Mouse (Mus musculus) CH12.LX (cell line): ENCODE measurements around the gene Pgls. TPM values are rescaled to one million over a fixed set of nuclear protein-coding genes. Genes with fewer than 3 reads are reported as not detected.
A peak's percentile ranks its signal among the peaks of the same experiment; 100 is the strongest.

Experiments
- DNase-seq: peaks from one replicate; pipeline ENCODE4 v3.0.0-alpha.2; 2013; ENCODE audit errors: extremely low read depth
- H3K27ac ChIP-seq: 2 replicates; pipeline ENCODE4 v1.5.1; 2012; ENCODE audit warnings: low read depth, mild to moderate bottlenecking, control low read depth, moderate library complexity; ENCODE audit not compliant: insufficient read depth
- H3K27me3 ChIP-seq: replicated peaks from 2 replicates; pipeline ENCODE3; 2012; ENCODE audit warnings: inconsistent platforms
- H3K36me3 ChIP-seq, 2 experiments: replicated peaks in 1 of 2; 2 replicates each; pipeline versions ENCODE3 to v1.6.1; 2012; ENCODE audit warnings: inconsistent platforms in 1 of 2, low read length in 1 of 2, mild to moderate bottlenecking in 1 of 2, mixed read lengths in 1 of 2, moderate library complexity in 1 of 2; ENCODE audit not compliant: control insufficient read depth in 1 of 2, insufficient read depth in 1 of 2
- H3K4me1 ChIP-seq, 2 experiments: 2 replicates each; pipeline ENCODE4 v1.6.1; 2012; ENCODE audit warnings: inconsistent platforms in 1 of 2, moderate library complexity in 1 of 2; ENCODE audit not compliant: insufficient read depth in 2 of 2, control insufficient read depth in 1 of 2
- H3K4me2 ChIP-seq: 2 replicates; pipeline ENCODE4 v1.6.1; 2012; ENCODE audit warnings: low read depth, mild to moderate bottlenecking, control low read depth; ENCODE audit not compliant: poor library complexity, insufficient read depth, severe bottlenecking
- H3K4me3 ChIP-seq, 3 experiments: fragments of 150-350 bp in 1 of 3; sonication (generic) in 1 of 3; replicated peaks in 1 of 3; 2 replicates each; pipeline versions ENCODE3 to v1.5.1; 2011 to 2012; ENCODE audit warnings: low read depth in 2 of 3, low read length in 2 of 3, mild to moderate bottlenecking in 2 of 3, moderate library complexity in 2 of 3, control low read depth in 1 of 3, improper control_type of control experiment in 1 of 3, inconsistent platforms in 1 of 3, mixed read lengths in 1 of 3; ENCODE audit not compliant: poor library complexity in 1 of 3
- H3K79me2 ChIP-seq: replicated peaks from 2 replicates; pipeline ENCODE4 v1.6.1; 2012; ENCODE audit warnings: mild to moderate bottlenecking, moderate library complexity; ENCODE audit not compliant: control insufficient read depth, poor library complexity, insufficient read depth, severe bottlenecking; ENCODE audit errors: extremely low read depth
- H3K9ac ChIP-seq: 2 replicates; pipeline ENCODE4 v1.6.1; 2012; ENCODE audit warnings: low read depth, mild to moderate bottlenecking, control low read depth, moderate library complexity; ENCODE audit not compliant: insufficient read depth
- H3K9me3 ChIP-seq: replicated peaks from 2 replicates; pipeline ENCODE3; 2012; ENCODE audit warnings: low read length, inconsistent platforms, mixed read lengths
- CHD1 ChIP-seq: IDR thresholded peaks from 2 replicates; pipeline ENCODE4 v1.6.1; 2012; ENCODE audit warnings: low read depth, low read length, improper control_type of control experiment, inconsistent platforms
- CTCF ChIP-seq, 2 experiments: IDR thresholded peaks in 1 of 2; conservative IDR thresholded peaks in 1 of 2; 2 replicates each; pipeline ENCODE4 v1.5.1; 2011 to 2012; ENCODE audit warnings: low read depth in 2 of 2, low read length in 2 of 2, improper control_type of control experiment in 1 of 2, inconsistent platforms in 1 of 2, mild to moderate bottlenecking in 1 of 2, moderate library complexity in 1 of 2
- ELF1 ChIP-seq: IDR thresholded peaks from 2 replicates; pipeline ENCODE4 v1.6.1; 2014; ENCODE audit warnings: low read depth, mild to moderate bottlenecking, inconsistent platforms, low read length, improper control_type of control experiment
- EP300 ChIP-seq: IDR thresholded peaks from 2 replicates; pipeline ENCODE4 v1.6.1; 2011; ENCODE audit warnings: low read length, improper control_type of control experiment
- ETS1 ChIP-seq: conservative IDR thresholded peaks from 2 replicates; pipeline ENCODE4 v1.6.1; 2012; ENCODE audit warnings: low read depth, mild to moderate bottlenecking, inconsistent platforms, low read length, improper control_type of control experiment, moderate library complexity
- HCFC1 ChIP-seq: IDR thresholded peaks from 2 replicates; pipeline ENCODE4 v1.6.1; 2012; ENCODE audit warnings: low read depth, mild to moderate bottlenecking, inconsistent platforms, low read length, improper control_type of control experiment
- JUN ChIP-seq: IDR thresholded peaks from 2 replicates; pipeline ENCODE4 v1.6.1; 2011; ENCODE audit warnings: low read depth, mild to moderate bottlenecking, low read length, improper control_type of control experiment, moderate library complexity; ENCODE audit not compliant: insufficient read depth
- MAFK ChIP-seq: IDR thresholded peaks from 2 replicates; pipeline ENCODE4 v1.6.1; 2011; ENCODE audit warnings: low read length, improper control_type of control experiment; ENCODE audit not compliant: insufficient replicate concordance
- MAX ChIP-seq: IDR thresholded peaks from 2 replicates; pipeline ENCODE4 v1.6.1; 2011; ENCODE audit warnings: low read length, improper control_type of control experiment
- MAZ ChIP-seq: IDR thresholded peaks from 2 replicates; pipeline ENCODE4 v1.6.1; 2012; ENCODE audit warnings: low read depth, mild to moderate bottlenecking, inconsistent platforms, low read length, improper control_type of control experiment, moderate library complexity
- MEF2A ChIP-seq: IDR thresholded peaks from 2 replicates; pipeline ENCODE4 v1.6.1; 2014; ENCODE audit warnings: low read depth, mild to moderate bottlenecking, inconsistent platforms, low read length, improper control_type of control experiment, borderline replicate concordance
- MYC ChIP-seq: IDR thresholded peaks from 2 replicates; pipeline ENCODE4 v1.6.1; 2011; ENCODE audit warnings: low read depth, mild to moderate bottlenecking, improper control_type of control experiment, low read length
- POLR2A ChIP-seq: IDR thresholded peaks from 2 replicates; pipeline ENCODE4 v1.6.1; 2011; ENCODE audit warnings: low read depth, mild to moderate bottlenecking, improper control_type of control experiment, low read length
- POLR2AphosphoS2 ChIP-seq: IDR thresholded peaks from 2 replicates; pipeline ENCODE4 v1.6.1; 2011; ENCODE audit warnings: low read depth, low read length, improper control_type of control experiment
- RAD21 ChIP-seq: IDR thresholded peaks from 2 replicates; pipeline ENCODE4 v1.6.1; 2011; ENCODE audit warnings: low read depth, mild to moderate bottlenecking, low read length, improper control_type of control experiment, moderate library complexity
- RCOR1 ChIP-seq: conservative IDR thresholded peaks from 2 replicates; pipeline ENCODE4 v1.6.1; 2012; ENCODE audit warnings: low read depth, mild to moderate bottlenecking, inconsistent platforms, low read length, improper control_type of control experiment
- SIN3A ChIP-seq: IDR thresholded peaks from 2 replicates; pipeline ENCODE4 v1.6.1; 2012; ENCODE audit warnings: low read length, improper control_type of control experiment, inconsistent platforms
- SMC3 ChIP-seq: IDR thresholded peaks from 2 replicates; pipeline ENCODE4 v1.6.1; 2011; ENCODE audit warnings: low read depth, low read length, improper control_type of control experiment
- UBTF ChIP-seq: IDR thresholded peaks from 2 replicates; pipeline ENCODE4 v1.6.1; 2012; ENCODE audit warnings: low read depth, mild to moderate bottlenecking, inconsistent platforms, low read length, improper control_type of control experiment, moderate library complexity
- USF2 ChIP-seq: conservative IDR thresholded peaks from 2 replicates; pipeline ENCODE4 v1.6.1; 2011; ENCODE audit warnings: low read depth, low read length, improper control_type of control experiment
- ZMIZ1 ChIP-seq: IDR thresholded peaks from 2 replicates; pipeline ENCODE4 v1.6.1; 2012; ENCODE audit warnings: low read depth, mild to moderate bottlenecking, inconsistent platforms, low read length, improper control_type of control experiment
- ZNF384 ChIP-seq: IDR thresholded peaks from 2 replicates; pipeline ENCODE4 v1.6.1; 2012; ENCODE audit warnings: low read depth, low read length, improper control_type of control experiment, inconsistent platforms
- dilution Hi-C: fragments of 300-500 bp; cut with MboI; formaldehyde crosslinking; loops from 2 replicates; pipeline ENCODE4 v1.14.3; 2020; ENCODE audit warnings: low sequenced_read_pairs; ENCODE audit not compliant: extremely low pct_unique_long_range_greater_than_20kb, extremely low pct_ligation_motif_present
- in situ Hi-C: fragments of 300-500 bp; cut with MboI; formaldehyde crosslinking; loops from 3 replicates; pipeline ENCODE4 v1.14.3; 2019; ENCODE audit warnings: low sequenced_read_pairs, low pct_ligation_motif_present, low pct_unique_long_range_greater_than_20kb, mixed read lengths
- polyA plus RNA-seq: library from polyadenylated mRNA; unstranded; fragments of >175 nt; gene quantifications from 2 replicates; pipeline ENCODE4 v1.2.1, GENCODE M21; 2012; ENCODE audit warnings: low read depth; ENCODE audit not compliant: insufficient read length
- total RNA-seq, 2 experiments: library from RNA; depleted of rRNA; stranded (reverse); fragments of 300-350 nt in 1 of 2; fragments of >200 nt in 1 of 2; gene quantifications; 2 replicates each; pipeline ENCODE4 v1.2.3; 2012 to 2014

Gene Pgls
- total and polyA plus RNA-seq, 3 experiments = 74.9 to 215 (median 118) TPM

DNA sequence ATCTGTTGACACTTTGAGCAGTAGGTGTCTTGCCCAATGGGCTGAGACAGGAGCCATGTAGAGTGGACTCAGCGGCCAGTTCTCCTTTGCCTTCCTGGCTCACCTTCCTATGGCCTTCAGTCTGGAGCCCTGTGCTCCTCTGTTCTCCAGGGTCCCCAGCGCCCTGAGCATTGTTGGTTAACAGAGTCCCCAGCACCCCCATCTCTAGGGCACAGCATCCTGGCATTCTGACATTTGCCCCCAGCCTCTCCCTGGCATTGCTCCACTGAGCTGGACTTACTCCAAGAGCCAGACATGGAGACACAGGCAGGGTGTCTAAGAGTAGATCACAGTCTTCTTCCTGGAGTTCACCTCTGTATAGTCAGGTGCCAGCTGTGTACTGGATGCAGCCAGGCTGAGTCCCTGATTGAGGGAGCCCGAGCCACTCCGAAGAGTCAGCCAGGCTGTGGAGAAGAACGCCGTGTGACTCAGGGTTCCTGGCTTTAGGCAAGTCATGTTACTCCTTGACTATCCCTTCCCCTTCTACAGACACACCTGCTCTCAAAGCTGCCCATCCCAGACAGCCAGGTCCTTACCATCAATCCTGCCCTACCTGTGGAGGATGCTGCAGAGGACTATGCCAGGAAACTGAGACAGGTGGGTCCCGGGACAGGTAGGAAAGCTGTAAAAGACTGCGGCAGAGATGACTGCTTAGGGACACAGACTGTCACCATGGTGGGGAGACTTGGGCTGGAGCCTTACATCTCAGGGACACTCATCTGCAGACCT lies 1.8 kb downstream of the Pgls start:
- dilution Hi-C loops (no loop called here), in situ Hi-C loops (no loop called here)
- Histone ChIP-seq H3K4me1 (peaks cover 43 to 67% of the 10 kb centered on the region in 2 experiments), H3K9ac (peak overlapping the region; percentile 87), H3K9me3 (no peaks in the 10 kb centered on the region), H3K4me3 (peak overlapping the region; percentile 3 to 89 (median 70)), H3K27me3 (no peaks in the 10 kb centered on the region), H3K4me2 (peak overlapping the region; percentile 26), H3K36me3 (peaks cover 0 to 20% of the 10 kb centered on the region in 2 experiments), H3K27ac (peak overlapping the region; percentile 23; the same call in 1 of the 2 replicates), H3K79me2 (peaks cover 20% of the 10 kb centered on the region)
- no peak for DNase-seq
- TF ChIP-seq POLR2AphosphoS2 (0 out of 2 replicates have a peak, but pooled peaks have one; percentile 22), USF2 (no peak)

DNA sequence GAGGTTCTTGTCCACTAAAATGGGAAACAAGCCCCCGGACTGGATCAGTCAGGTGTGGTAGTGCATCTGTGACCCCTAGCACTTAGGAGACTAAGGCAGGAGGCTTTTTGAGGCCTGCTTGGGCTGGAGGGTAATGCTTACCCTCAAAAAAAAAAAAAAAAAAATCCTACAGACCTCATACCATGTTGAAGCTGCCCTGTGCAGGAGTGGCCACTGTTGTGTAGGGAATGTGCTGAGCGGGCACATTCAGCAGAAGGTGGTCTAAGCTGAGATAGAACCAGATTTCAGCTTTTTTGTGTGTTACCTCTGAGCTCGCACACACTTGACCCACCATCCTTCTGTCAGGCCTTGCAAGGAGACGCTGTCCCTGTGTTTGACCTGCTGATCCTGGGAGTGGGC lies 2.3 kb downstream of the Pgls start:
- H3K4me2 ChIP-seq = peak overlapping the region; percentile 26
- H3K9me3 ChIP-seq = no peaks in the 10 kb centered on the region
- dilution Hi-C loops (no loop called here), in situ Hi-C loops (no loop called here)
- peak overlapping the region; percentile 60; the same call in 1 of the 2 replicates for H3K9ac ChIP-seq
- H3K36me3 ChIP-seq = peaks cover 0 to 26% of the 10 kb centered on the region in 2 experiments
- TF ChIP-seq SIN3A (no peak), POLR2A (0 out of 2 replicates have a peak, but pooled peaks have one; percentile 24), MAX (no peak), ZNF384 (peak; percentile 61), MEF2A (no peak), MAFK (peak; percentile 58; the same call in 1 of the 2 replicates), CHD1 (no peak)
- peaks cover 46 to 67% of the 10 kb centered on the region in 2 experiments for H3K4me1 ChIP-seq
- H3K79me2 ChIP-seq = peaks cover 20% of the 10 kb centered on the region
- H3K27ac ChIP-seq = peak overlapping the region; percentile 62
- no peak for DNase-seq
- peak overlapping the region; percentile 50 to 89 (median 70) for H3K4me3 ChIP-seq
- no peaks in the 10 kb centered on the region for H3K27me3 ChIP-seq

DNA sequence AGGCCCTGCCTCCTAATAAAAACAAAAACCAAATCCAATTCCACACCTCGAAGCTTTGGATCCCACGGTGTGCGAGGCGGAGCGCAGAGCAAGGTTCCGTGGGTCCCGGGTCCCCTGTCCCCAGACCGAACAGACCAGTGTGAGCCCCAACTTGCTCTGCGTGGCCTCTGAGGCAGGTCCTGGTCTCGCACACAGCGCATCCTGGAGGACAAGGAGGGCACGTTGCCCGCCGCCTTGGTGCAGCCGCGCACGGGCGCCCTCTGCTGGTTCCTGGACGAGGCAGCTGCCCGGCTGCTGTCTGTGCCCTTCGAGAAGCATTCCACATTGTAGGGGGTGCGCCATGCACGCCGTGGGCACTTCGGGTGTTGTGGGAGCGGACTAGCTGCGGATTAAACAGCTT lies 3.9 kb downstream of the Pgls start:
- in situ Hi-C loops = no loop called here
- H3K4me3 ChIP-seq = peak overlapping the region; percentile 46 to 89 (median 70)
- peaks cover 20% of the 10 kb centered on the region for H3K79me2 ChIP-seq
- H3K27ac ChIP-seq = peak overlapping the region; percentile 98
- H3K4me2 ChIP-seq = peak overlapping the region; percentile 40
- dilution Hi-C loops = no loop called here
- H3K9ac ChIP-seq = peak overlapping the region; percentile 60; the same call in 1 of the 2 replicates
- peaks cover 40 to 68% of the 10 kb centered on the region in 2 experiments for H3K4me1 ChIP-seq
- peaks cover 10 to 41% of the 10 kb centered on the region in 2 experiments for H3K36me3 ChIP-seq
- no peaks in the 10 kb centered on the region for H3K27me3 ChIP-seq
- H3K9me3 ChIP-seq = no peaks in the 10 kb centered on the region
- DNase-seq = peak; percentile 82
- TF ChIP-seq UBTF (0 out of 2 replicates have a peak, but pooled peaks have one; percentile 67), CHD1 (no peak), ZNF384 (no peak), HCFC1 (no peak), EP300 (no peak), ELF1 (0 out of 2 replicates have a peak, but pooled peaks have one; percentile 33), POLR2A (peak; percentile 67), SIN3A (peak; percentile 63; the same call in 1 of the 2 replicates), CTCF (conservative IDR thresholded peaks at IDR 0.05 in 1 of 2, IDR thresholded peaks at IDR 0.05 in 1 of 2; ENCODE audit: low read depth in 2 of 2, low read length in 2 of 2) (peak; percentile 61 to 100), USF2 (no peak), POLR2AphosphoS2 (no peak), MYC (peak; percentile 74; the same call in 1 of the 2 replicates), RAD21 (peak; percentile 59), MAZ (0 out of 2 replicates have a peak, but pooled peaks have one; percentile 0), RCOR1 (no peak), MAFK (no peak), SMC3 (peak; percentile 94), JUN (no peak), ETS1 (0 out of 2 replicates have a peak, but pooled peaks have one; percentile 8), ZMIZ1 (peak; percentile 65; the same call in 1 of the 2 replicates)
